Mouse (Mus musculus) hindbrain, embryonic 16.5 days (tissue): ENCODE measurements around the gene Gss. TPM values are rescaled to one million over a fixed set of nuclear protein-coding genes. Genes with fewer than 3 reads are reported as not detected.
"Not testable (repeated sequence)": the region's sequence is repeated elsewhere in the genome, so short reads cannot be mapped to it uniquely, and the experiment has no call there.

Experiments used
- ATAC-seq: fragments of 200-750 bp; cut with Nextera tagmentation; 2 replicates; pipeline ENCODE4 v1.8.0; 2017; ENCODE audit warnings: moderate TSS enrichment, moderate library complexity
- H3K27ac ChIP-seq: fragments of 300-500 bp; sonication (generic); 2 replicates; pipeline ENCODE4 v1.5.1; 2014; ENCODE audit warnings: low read depth, mild to moderate bottlenecking, control low read depth, low read length, moderate library complexity
- H3K27me3 ChIP-seq: fragments of 300-500 bp; sonication (generic); replicated peaks from 2 replicates; pipeline ENCODE4 v1.6.1; 2014; ENCODE audit warnings: low read length; ENCODE audit not compliant: control insufficient read depth, insufficient read depth
- H3K36me3 ChIP-seq: fragments of 300-500 bp; sonication (generic); 2 replicates; pipeline ENCODE4 v1.6.1; 2014; ENCODE audit warnings: mild to moderate bottlenecking, low read length, moderate library complexity, mixed read lengths; ENCODE audit not compliant: control insufficient read depth, insufficient read depth
- H3K4me1 ChIP-seq: fragments of 300-500 bp; sonication (generic); 2 replicates; pipeline ENCODE4 v1.6.1; 2014; ENCODE audit warnings: low read depth, low read length; ENCODE audit not compliant: control insufficient read depth, insufficient read depth
- H3K4me2 ChIP-seq: fragments of 300-500 bp; sonication (generic); 2 replicates; pipeline ENCODE4 v1.6.1; 2014; ENCODE audit warnings: mild to moderate bottlenecking, low read length, control low read depth, moderate library complexity
- H3K4me3 ChIP-seq: fragments of 300-500 bp; sonication (generic); 2 replicates; pipeline ENCODE4 v1.5.1; 2014; ENCODE audit warnings: mild to moderate bottlenecking, low read length, control low read depth, moderate library complexity
- H3K9ac ChIP-seq: fragments of 300-500 bp; sonication (generic); 2 replicates; pipeline ENCODE4 v1.6.1; 2014; ENCODE audit warnings: low read depth, mild to moderate bottlenecking, control low read depth, low read length, moderate library complexity
- H3K9me3 ChIP-seq: fragments of 300-500 bp; sonication (generic); 2 replicates; pipeline ENCODE4 v1.6.1; 2014; ENCODE audit warnings: mild to moderate bottlenecking, low read length, moderate library complexity; ENCODE audit not compliant: control insufficient read depth
- WGBS: fragments of 180-500 bp; shearing (Covaris S2); extraction: QIAGEN DNeasy Blood & Tissue Kit; methylation state at CpG from one replicate; pipeline ENCODE4 v1.1.7; 2014; 5-methylcytosine and 5-hydroxymethylcytosine counted together
- polyA plus RNA-seq: library from polyadenylated mRNA; unstranded; fragments of >200 nt; fragmentation: Nextera tagmentation; extraction: Ambion mirVana; gene quantifications from 2 replicates; pipeline ENCODE4 v1.2.1, GENCODE M21; 2015

Gss gene
- polyA plus RNA-seq, 1 experiment from 2014 or later: 15.7 TPM

- Histone ChIP-seq H3K27me3 (no peaks in the 10 kb centered on the region), H3K9ac (no peak overlapping the region), H3K9me3 (no peaks in the 10 kb centered on the region), H3K36me3 (no peaks in the 10 kb centered on the region), H3K4me3 (no peak overlapping the region), H3K4me2 (no peak overlapping the region), H3K4me1 (no peaks in the 10 kb centered on the region), H3K27ac (no peak overlapping the region)
- WGBS: 74% methylated on average over 4 of the region's 4 CpGs
- no peak for ATAC-seq
Measured at GRCm38 (mm10) chr2:155606360-155606759, 13.8 kb upstream of the Gss start.

GRCm38 (mm10) chr2:155605236-155605589, 12.6 kb upstream of the Gss start:
- H3K9ac ChIP-seq, H3K9me3 ChIP-seq, H3K4me3 ChIP-seq, H3K4me2 ChIP-seq, H3K27ac ChIP-seq, H3K27me3 ChIP-seq, H3K4me1 ChIP-seq, H3K36me3 ChIP-seq, ATAC-seq: not testable (repeated sequence)
- 77% methylated on average over 4 of the region's 4 CpGs for WGBS

- Histone ChIP-seq H3K27me3 (no peaks in the 10 kb centered on the region), H3K9me3 (no peaks in the 10 kb centered on the region), H3K4me1 (no peaks in the 10 kb centered on the region), H3K4me3 (no peak overlapping the region), H3K9ac (no peak overlapping the region), H3K4me2 (no peak overlapping the region), H3K27ac (no peak overlapping the region), H3K36me3 (no peaks in the 10 kb centered on the region)
- no peak for ATAC-seq
- 60% methylated on average over 10 of the region's 10 CpGs for WGBS
Measured at GRCm38 (mm10) chr2:155604560-155605235, 12.1 kb upstream of the Gss start.

GRCm38 (mm10) chr2:155603707-155604106, 11.1 kb upstream of the Gss start:
- Histone ChIP-seq H3K27me3 (no peaks in the 10 kb centered on the region), H3K4me1 (no peaks in the 10 kb centered on the region), H3K4me3 (no peak overlapping the region), H3K4me2 (no peak overlapping the region), H3K9me3 (no peaks in the 10 kb centered on the region), H3K9ac (no peak overlapping the region), H3K27ac (no peak overlapping the region), H3K36me3 (no peaks in the 10 kb centered on the region)
- WGBS: 58% methylated on average over 3 of the region's 3 CpGs
- ATAC-seq: no peak

GRCm38 (mm10) chr2:155595516-155595915, 2.9 kb upstream of the Gss start:
- Histone ChIP-seq H3K27me3 (no peaks in the 10 kb centered on the region; the same call in 1 of the 2 replicates), H3K9ac (no peak overlapping the region), H3K4me1 (peaks cover 14% of the 10 kb centered on the region), H3K36me3 (no peaks in the 10 kb centered on the region), H3K4me3 (no peak overlapping the region), H3K9me3 (no peaks in the 10 kb centered on the region), H3K4me2 (no peak overlapping the region), H3K27ac (no peak overlapping the region)
- ATAC-seq: no peak
- WGBS: 75% methylated on average over 6 of the region's 6 CpGs

- Histone ChIP-seq H3K36me3 (no peaks in the 10 kb centered on the region), H3K9ac (peak overlapping the region; percentile 72), H3K9me3 (no peaks in the 10 kb centered on the region), H3K4me2 (peak overlapping the region; percentile 90), H3K27me3 (no peaks in the 10 kb centered on the region; the same call in 1 of the 2 replicates), H3K4me3 (peak overlapping the region; percentile 51), H3K4me1 (peaks cover 14% of the 10 kb centered on the region), H3K27ac (peak overlapping the region; percentile 60)
- ATAC-seq: no peak
- WGBS: 0% methylated on average over 9 of the region's 9 CpGs
Measured at GRCm38 (mm10) chr2:155592854-155593283, 259 bp upstream of the Gss start.

GRCm38 (mm10) chr2:155591676-155592075, 934 bp downstream of the Gss start:
- peak overlapping the region; percentile 72 for H3K9ac ChIP-seq
- H3K4me2 ChIP-seq: peak overlapping the region; percentile 90
- ATAC-seq: no peak
- peak overlapping the region; percentile 76; the same call in 1 of the 2 replicates for H3K27ac ChIP-seq
- peaks cover 14% of the 10 kb centered on the region for H3K4me1 ChIP-seq
- WGBS: 6% methylated on average over 6 of the region's 6 CpGs
- no peaks in the 10 kb centered on the region for H3K9me3 ChIP-seq
- no peaks in the 10 kb centered on the region for H3K36me3 ChIP-seq
- no peaks in the 10 kb centered on the region; the same call in 1 of the 2 replicates for H3K27me3 ChIP-seq
- H3K4me3 ChIP-seq: peak overlapping the region; percentile 51

- 88% methylated on average over 2 of the region's 2 CpGs for WGBS
- no peak for ATAC-seq
- H3K27me3 ChIP-seq: no peaks in the 10 kb centered on the region; the same call in 1 of the 2 replicates
- no peaks in the 10 kb centered on the region for H3K36me3 ChIP-seq
- no peak overlapping the region for H3K4me3 ChIP-seq
- no peaks in the 10 kb centered on the region for H3K9me3 ChIP-seq
- peaks cover 14% of the 10 kb centered on the region for H3K4me1 ChIP-seq
- no peak overlapping the region for H3K4me2 ChIP-seq
- no peak overlapping the region for H3K9ac ChIP-seq
- no peak overlapping the region for H3K27ac ChIP-seq
Measured at GRCm38 (mm10) chr2:155590876-155591275, 1.7 kb downstream of the Gss start.

GRCm38 (mm10) chr2:155589521-155589920, 3.1 kb downstream of the Gss start:
- H3K4me1 ChIP-seq: peaks cover 14% of the 10 kb centered on the region
- H3K4me3 ChIP-seq: no peak overlapping the region
- ATAC-seq: no peak
- no peaks in the 10 kb centered on the region for H3K36me3 ChIP-seq
- WGBS: 77% methylated on average over 6 of the region's 6 CpGs
- no peak overlapping the region for H3K27ac ChIP-seq
- no peaks in the 10 kb centered on the region for H3K9me3 ChIP-seq
- H3K27me3 ChIP-seq: no peaks in the 10 kb centered on the region
- H3K4me2 ChIP-seq: no peak overlapping the region
- no peak overlapping the region for H3K9ac ChIP-seq
